Mouse (Mus musculus): Measurements from ENCODE around the gene Parvg. TPM values are rescaled to one million over a fixed set of nuclear protein-coding genes. Genes with fewer than 3 reads are reported as not detected.

Gene Parvg
- polyA plus RNA-seq, 1 experiment from 2014 or later = 13.4 TPM

DNA sequence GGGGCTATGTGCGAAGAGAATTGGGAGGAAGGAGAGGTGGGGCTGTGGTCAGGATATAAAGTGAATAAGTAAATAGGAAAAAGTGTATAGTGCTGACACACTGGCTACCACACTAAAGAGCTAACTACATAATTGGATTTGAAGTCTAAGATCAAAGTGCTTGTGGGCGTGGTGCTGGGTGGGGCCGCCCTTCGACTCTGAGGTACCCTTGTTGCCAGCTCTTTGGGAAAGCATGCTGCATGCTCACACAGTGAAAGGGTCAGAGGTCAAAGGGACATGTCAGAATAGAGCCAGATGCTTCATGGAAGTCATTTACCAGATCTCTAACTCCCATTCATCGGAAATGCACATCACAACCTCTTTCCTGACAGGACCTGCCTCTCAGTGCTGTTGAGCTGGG is 49.0 kb downstream of the Parvg start:
- Histone ChIP-seq H3K4me2 (ENCODE audit: low read depth, low read length) (no peak overlapping the region), H3K4me3 (ENCODE audit: low read depth, low read length) (no peak overlapping the region), H3K9me3 (ENCODE audit: low read length) (peaks cover 6% of the 10 kb centered on the region; the same call in 1 of the 2 replicates), H3K9ac (replicated peaks) (no peak overlapping the region), H3K27ac (ENCODE audit: low read depth) (no peak overlapping the region), H3K36me3 (replicated peaks; ENCODE audit: insufficient read depth, low read length) (no peaks in the 10 kb centered on the region), H3K27me3 (ENCODE audit: insufficient read depth, low read length) (no peaks in the 10 kb centered on the region), H3K4me1 (ENCODE audit: insufficient read depth) (no peaks in the 10 kb centered on the region)
- TF ChIP-seq EP300 (IDR thresholded peaks at IDR 0.05; ENCODE audit: low read depth) (no peak), CTCF (IDR thresholded peaks at IDR 0.05; ENCODE audit: low read depth) (no peak)
- WGBS (ENCODE audit: insufficient replicate concordance) = 63% methylated on average over 5 of the region's 5 CpGs
- ATAC-seq (no peak), DNase-seq (no peak)

DNA sequence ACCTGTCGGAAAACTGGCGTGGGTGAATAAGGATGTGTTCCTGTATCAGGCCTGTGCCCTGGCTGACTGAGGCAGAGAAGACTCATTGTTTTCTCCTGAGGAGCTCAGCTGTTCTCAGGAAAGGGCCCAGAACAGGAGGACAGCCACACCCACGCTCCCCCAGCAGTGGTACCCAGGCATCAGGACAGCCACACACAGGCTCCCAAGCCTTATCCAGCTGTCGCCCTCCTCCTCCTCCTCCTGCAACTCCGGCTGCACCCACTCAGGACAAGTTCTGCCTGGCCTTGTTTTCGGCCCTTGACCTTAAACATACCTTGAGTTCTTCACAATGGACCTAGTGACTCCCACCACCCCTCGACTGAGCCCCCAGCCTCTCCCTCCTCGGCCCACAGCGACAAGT is 54.9 kb downstream of the Parvg start:
- Histone ChIP-seq H3K36me3 (replicated peaks; ENCODE audit: insufficient read depth, low read length) (no peaks in the 10 kb centered on the region), H3K27ac (ENCODE audit: low read depth) (no peak overlapping the region), H3K4me3 (ENCODE audit: low read depth, low read length) (no peak overlapping the region), H3K4me1 (ENCODE audit: insufficient read depth) (no peaks in the 10 kb centered on the region), H3K27me3 (ENCODE audit: insufficient read depth, low read length) (no peaks in the 10 kb centered on the region), H3K9ac (replicated peaks) (no peak overlapping the region), H3K4me2 (ENCODE audit: low read depth, low read length) (no peak overlapping the region), H3K9me3 (ENCODE audit: low read length) (peaks cover 6% of the 10 kb centered on the region; the same call in 1 of the 2 replicates)
- DNase-seq (no peak), ATAC-seq (no peak)
- TF ChIP-seq CTCF (IDR thresholded peaks at IDR 0.05; ENCODE audit: low read depth) (no peak), EP300 (IDR thresholded peaks at IDR 0.05; ENCODE audit: low read depth) (no peak)
- 77% methylated on average over 9 of the region's 9 CpGs for WGBS (ENCODE audit: insufficient replicate concordance)

DNA sequence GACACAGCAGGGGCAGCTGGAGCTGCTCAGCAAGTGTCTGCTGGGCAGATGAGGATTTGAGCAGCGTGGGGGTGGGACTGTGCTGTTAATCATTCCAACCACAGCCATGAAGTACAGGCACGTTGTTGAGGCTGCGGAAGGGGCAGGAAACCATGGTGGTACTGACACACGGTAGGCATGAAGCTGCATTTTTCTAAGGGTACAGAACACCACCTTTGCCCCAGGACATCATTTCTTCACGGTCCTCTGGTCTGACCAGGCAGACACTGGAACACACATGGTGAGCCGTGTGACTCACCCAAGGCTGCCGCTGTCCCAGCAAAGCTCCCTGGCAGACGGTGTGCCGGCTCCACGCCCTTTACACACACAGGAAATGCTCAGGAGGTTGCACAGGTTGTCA is 56.4 kb downstream of the Parvg start:
- Histone ChIP-seq H3K4me2 (ENCODE audit: low read depth, low read length) (no peak overlapping the region), H3K36me3 (replicated peaks; ENCODE audit: insufficient read depth, low read length) (no peaks in the 10 kb centered on the region), H3K27ac (ENCODE audit: low read depth) (no peak overlapping the region), H3K4me3 (ENCODE audit: low read depth, low read length) (no peak overlapping the region), H3K4me1 (ENCODE audit: insufficient read depth) (no peaks in the 10 kb centered on the region), H3K9me3 (ENCODE audit: low read length) (no peaks in the 10 kb centered on the region; the same call in 1 of the 2 replicates), H3K27me3 (ENCODE audit: insufficient read depth, low read length) (no peaks in the 10 kb centered on the region), H3K9ac (replicated peaks) (no peak overlapping the region)
- ATAC-seq (peak; percentile 19; the same call in 1 of the 2 replicates), DNase-seq (no peak)
- WGBS (ENCODE audit: insufficient replicate concordance) = 33% methylated on average over 10 of the region's 10 CpGs
- TF ChIP-seq CTCF (IDR thresholded peaks at IDR 0.05; ENCODE audit: low read depth) = no peak
- TF ChIP-seq EP300 (IDR thresholded peaks at IDR 0.05; ENCODE audit: low read depth) = no peak

DNA sequence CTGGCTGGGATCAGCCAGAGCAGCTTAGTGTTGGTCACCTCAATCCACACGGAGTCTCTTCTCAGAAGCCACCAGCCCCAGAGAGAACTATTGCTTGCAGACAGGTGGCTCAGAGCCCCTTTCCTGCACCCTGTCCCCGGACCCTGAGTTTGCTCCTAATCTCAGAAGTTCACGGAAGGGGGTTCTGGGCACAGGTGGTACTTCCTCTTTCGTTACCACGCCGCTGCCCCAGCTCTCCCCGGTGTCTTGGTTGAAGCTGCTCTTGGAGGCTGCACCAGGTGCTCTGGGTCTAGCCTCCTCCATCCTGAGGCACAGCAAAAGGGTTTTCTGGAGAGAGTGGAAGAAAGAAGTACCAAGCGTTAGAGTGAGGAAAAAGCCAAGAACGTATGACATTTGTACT is 60.2 kb downstream of the Parvg start:
- no peak for DNase-seq
- H3K9me3 ChIP-seq (ENCODE audit: low read length) = no peaks in the 10 kb centered on the region; the same call in 1 of the 2 replicates
- WGBS (ENCODE audit: insufficient replicate concordance) = 50% methylated on average over 9 of the region's 9 CpGs
- H3K27ac ChIP-seq (ENCODE audit: low read depth) = no peak overlapping the region
- no peak overlapping the region for H3K4me3 ChIP-seq (ENCODE audit: low read depth, low read length)
- no peak for TF ChIP-seq EP300 (IDR thresholded peaks at IDR 0.05; ENCODE audit: low read depth)
- TF ChIP-seq CTCF (IDR thresholded peaks at IDR 0.05; ENCODE audit: low read depth) = no peak
- H3K36me3 ChIP-seq (replicated peaks; ENCODE audit: insufficient read depth, low read length) = no peaks in the 10 kb centered on the region
- no peak overlapping the region for H3K9ac ChIP-seq (replicated peaks)
- ATAC-seq = no peak
- no peak overlapping the region for H3K4me2 ChIP-seq (ENCODE audit: low read depth, low read length)
- no peaks in the 10 kb centered on the region for H3K4me1 ChIP-seq (ENCODE audit: insufficient read depth)
- no peaks in the 10 kb centered on the region for H3K27me3 ChIP-seq (ENCODE audit: insufficient read depth, low read length)

DNA sequence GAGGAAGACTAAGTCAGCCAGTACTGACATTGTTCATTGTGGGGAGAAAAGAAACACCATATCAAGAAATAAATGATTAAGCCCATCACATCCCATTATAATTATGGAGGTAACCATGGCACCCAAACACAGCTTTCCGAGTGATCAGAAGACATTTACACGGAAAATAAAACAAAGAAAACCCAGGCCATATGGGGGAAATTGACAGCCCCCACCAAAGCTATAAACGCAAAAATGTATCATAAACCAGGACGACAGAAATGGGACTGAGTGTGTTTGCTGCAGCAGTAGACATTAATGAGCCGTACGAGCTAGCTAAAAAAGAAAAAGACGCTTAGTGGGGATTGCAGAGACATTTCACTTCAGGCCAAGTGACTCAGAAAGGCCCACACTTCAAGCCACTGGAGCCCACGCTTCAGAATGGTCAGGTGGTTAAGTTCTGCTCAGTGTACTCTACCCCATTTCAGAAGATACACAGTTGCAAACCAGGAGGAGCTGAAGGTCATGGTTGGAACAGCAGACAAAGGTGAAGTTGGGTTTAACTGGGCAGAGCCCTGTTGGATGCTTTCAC is 62.3 kb downstream of the Parvg start:
- no peak overlapping the region for H3K4me3 ChIP-seq (ENCODE audit: low read depth, low read length)
- no peak for TF ChIP-seq EP300 (IDR thresholded peaks at IDR 0.05; ENCODE audit: low read depth)
- 75% methylated on average over 8 of the region's 8 CpGs for WGBS (ENCODE audit: insufficient replicate concordance)
- no peaks in the 10 kb centered on the region for H3K4me1 ChIP-seq (ENCODE audit: insufficient read depth)
- H3K36me3 ChIP-seq (replicated peaks; ENCODE audit: insufficient read depth, low read length) = no peaks in the 10 kb centered on the region
- no peak overlapping the region for H3K27ac ChIP-seq (ENCODE audit: low read depth)
- H3K4me2 ChIP-seq (ENCODE audit: low read depth, low read length) = no peak overlapping the region
- no peaks in the 10 kb centered on the region; the same call in 1 of the 2 replicates for H3K9me3 ChIP-seq (ENCODE audit: low read length)
- ATAC-seq = no peak
- DNase-seq = no peak
- no peak overlapping the region for H3K9ac ChIP-seq (replicated peaks)
- no peaks in the 10 kb centered on the region for H3K27me3 ChIP-seq (ENCODE audit: insufficient read depth, low read length)

DNA sequence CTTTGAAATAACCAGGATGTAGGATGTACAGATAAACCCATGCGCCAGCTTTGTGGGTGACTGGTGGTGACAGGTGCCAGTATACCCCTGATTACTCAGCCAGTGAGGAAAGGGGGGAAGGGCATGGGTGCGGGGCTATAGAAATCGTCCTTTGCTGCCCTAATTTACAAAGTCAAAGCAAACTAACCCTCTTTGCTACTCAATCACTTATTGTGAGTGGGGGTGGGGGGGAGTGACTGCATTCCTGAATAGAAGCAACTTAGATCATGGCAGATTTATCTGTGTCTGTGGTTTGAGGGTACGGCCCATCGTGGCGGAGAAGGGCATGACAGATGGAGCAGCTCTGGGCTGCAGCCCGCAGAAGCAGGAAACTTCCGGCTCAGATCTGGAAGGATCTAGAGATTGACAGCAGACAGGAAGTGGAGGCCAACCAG is 64.9 kb downstream of the Parvg start:
- no peak for TF ChIP-seq EP300 (IDR thresholded peaks at IDR 0.05; ENCODE audit: low read depth)
- no peak for TF ChIP-seq CTCF (IDR thresholded peaks at IDR 0.05; ENCODE audit: low read depth)

More for the DNA sequence above, 64.9 kb downstream of the Parvg start:
- H3K4me2 ChIP-seq (ENCODE audit: low read depth, low read length) = no peak overlapping the region
- no peaks in the 10 kb centered on the region for H3K4me1 ChIP-seq (ENCODE audit: insufficient read depth)
- DNase-seq (no peak), ATAC-seq (no peak)
- no peaks in the 10 kb centered on the region for H3K36me3 ChIP-seq (replicated peaks; ENCODE audit: insufficient read depth, low read length)
- H3K9me3 ChIP-seq (ENCODE audit: low read length) = no peaks in the 10 kb centered on the region; the same call in 1 of the 2 replicates
- H3K27ac ChIP-seq (ENCODE audit: low read depth) = no peak overlapping the region
- no peak overlapping the region for H3K4me3 ChIP-seq (ENCODE audit: low read depth, low read length)
- 37% methylated on average over 8 of the region's 8 CpGs for WGBS (ENCODE audit: insufficient replicate concordance)
- no peaks in the 10 kb centered on the region for H3K27me3 ChIP-seq (ENCODE audit: insufficient read depth, low read length)
- H3K9ac ChIP-seq (replicated peaks) = no peak overlapping the region
